Mouse (Mus musculus) gastrocnemius, postnatal 25 days (tissue): ENCODE results near the gene Soga1. TPM values are rescaled to one million over a fixed set of nuclear protein-coding genes. Genes with fewer than 3 reads are reported as not detected.

Source experiments
- DNase-seq: peaks from one replicate; pipeline ENCODE4 v3.0.0; 2022
- long read RNA-seq, 2 experiments: library from polyadenylated mRNA; stranded (forward); transcript quantifications; one replicate each; pipeline ENCODE4 v2.0.0; 2021
- total RNA-seq, 2 experiments: library from RNA; stranded (reverse); gene quantifications; 1 replicate in 1 of 2; 2 replicates in 1 of 2; pipeline ENCODE4 v1.2.3; 2021

Soga1 gene
- total RNA-seq: 1 to 10 TPM; 4.5 to 5.0 TPM
- long read RNA-seq, experiment 1: 0 reads
- long read RNA-seq, experiment 2, partial matches to known transcripts: 1 of 1 reads
- long read RNA-seq, experiment 2, other reads (novel, unspliced or antisense): 0 of 1 reads

DNA sequence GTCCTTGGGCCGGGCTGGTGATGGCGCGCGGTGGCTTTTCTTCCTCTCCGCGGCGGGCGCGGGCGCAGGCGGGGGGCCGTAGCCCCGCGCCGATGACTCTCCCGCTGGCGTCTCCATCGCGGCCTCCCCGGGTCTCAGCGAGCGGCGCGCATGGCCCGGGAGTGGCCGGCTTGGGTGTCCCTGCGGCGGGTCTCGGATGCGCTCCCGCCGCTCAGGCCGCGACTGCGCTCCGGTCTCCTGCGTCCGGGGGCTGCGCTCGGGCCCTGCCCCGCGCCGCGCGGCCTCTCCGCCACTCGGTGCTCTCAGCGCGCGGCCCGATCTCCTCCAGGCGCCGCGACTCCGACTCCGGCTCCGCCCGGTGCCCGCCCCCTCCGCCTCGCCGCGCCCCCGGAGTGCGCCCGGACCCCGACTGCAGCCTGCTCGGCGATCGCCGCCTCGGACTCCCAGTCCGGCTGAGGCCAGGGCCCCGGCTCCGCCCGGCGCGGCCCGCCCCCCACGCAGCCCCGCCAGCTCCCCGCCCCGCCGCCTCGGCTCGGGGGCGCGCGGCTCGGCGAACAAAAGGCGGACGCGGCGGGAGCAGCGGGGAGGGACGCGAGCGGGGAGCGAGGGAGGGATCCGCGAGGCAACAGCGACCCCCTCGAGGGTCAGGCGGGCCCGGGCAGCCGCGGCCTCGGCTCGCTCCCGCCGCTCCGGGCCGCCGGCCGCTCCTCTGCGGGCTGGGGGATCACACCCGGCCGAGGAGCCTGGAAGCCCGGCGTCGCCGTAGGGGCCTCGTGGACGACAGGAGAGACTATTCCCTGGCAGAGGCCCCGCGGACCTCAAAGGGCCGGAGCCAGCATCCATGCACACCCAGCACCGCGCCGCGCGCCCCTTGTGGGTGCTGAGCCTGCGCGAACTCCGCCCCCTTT is at the start of gene Soga1:
Gene Soga1 (minus strand): TSS at position 462 of the 908 bp plus-strand sequence.
- peak; percentile 91 for DNase-seq

DNA sequence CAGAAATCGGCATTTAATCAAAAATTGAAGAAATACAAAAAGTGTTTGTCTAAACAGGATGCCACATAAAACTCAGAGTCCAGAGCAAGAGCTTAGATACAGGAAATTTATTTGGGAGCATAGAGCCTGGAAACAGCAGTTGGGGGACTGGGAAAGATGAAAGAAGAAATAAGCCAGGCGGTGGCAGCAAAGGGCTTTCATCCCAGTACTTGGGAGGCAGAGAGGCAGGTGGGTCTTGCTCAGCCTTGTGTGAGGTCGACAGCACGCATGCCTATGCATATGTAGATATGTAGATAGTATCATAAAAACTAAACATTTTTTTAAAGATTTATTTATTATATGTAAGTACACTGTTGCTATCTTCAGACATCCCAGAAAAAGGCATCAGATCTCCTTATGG is 49.0 kb upstream of the Soga1 start:
- DNase-seq: no peak

DNA sequence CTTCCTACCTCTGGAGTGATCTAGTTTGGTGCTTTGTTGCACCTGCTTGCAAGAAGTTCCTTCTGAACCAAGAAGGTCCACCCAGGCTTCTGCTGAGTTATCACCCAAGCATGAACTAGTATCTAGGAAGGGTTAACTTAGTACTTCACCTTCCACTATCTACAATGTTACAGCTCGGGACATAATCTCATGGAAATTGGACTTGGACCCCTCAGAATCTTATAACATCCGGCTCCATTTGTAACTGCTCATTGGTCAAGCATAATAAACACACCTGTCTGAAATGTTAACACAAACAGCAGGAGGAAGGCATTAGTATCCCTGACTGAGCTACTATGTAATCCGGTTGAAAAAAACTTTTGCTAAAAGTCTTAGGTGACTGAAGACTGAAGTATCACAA is 48.3 kb upstream of the Soga1 start:
- DNase-seq: no peak

DNA sequence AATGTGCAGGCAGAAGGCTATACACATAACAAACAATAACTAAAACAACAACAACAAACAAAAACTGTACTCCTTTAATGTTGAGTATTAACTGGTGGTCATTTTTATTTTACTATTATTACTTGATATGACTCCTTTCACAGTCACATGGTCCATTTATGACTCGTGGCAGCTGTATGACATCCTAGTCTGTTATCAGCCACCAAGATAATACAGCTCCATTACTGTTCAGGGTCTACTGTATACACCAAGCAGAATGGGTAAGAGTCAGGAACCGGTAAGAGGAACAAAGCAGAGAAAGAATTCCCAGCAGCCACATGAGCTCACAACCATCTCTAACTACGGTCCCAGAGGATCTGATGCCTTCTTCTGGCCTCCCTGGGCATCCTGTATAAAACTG is 46.2 kb upstream of the Soga1 start:
- no peak for DNase-seq

DNA sequence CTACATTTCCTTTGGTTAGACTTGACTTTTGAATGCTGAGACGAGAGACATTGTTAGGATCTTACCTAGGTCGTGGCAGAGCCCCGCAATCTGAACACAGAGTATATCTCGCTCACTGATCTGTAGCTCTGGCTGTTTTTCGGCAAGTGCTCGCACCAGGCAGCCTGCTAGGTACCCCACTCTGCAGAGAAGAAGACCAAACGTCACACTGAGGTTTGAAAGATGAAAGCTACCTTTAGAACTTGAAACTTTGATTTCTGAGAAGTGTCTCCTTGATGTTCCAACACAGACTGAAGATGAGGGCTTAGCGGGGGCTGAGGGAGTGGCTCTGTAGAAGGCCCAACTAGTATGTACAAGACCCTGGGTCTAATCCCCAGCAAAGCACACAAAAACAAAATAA is 42.7 kb upstream of the Soga1 start:
- no peak for DNase-seq

DNA sequence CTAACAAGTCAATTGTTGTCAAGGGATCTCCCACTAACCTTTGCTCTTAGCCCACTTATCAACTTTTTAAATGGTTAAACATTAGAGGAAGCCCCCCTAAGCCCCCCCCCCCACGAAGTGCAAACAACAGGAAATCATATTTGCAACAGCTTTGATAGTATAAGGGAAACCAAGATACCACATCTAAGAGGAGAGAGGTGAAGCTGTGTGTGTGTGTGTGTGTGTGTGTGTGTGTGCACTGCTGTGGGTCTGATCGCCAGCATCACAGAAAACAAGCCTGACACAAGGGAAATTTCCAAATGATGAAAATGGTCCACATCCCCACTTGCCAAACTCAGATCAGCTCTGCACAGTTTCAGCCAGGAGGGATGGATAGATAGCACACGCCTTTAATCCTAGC is 40.0 kb upstream of the Soga1 start:
- no peak for DNase-seq

DNA sequence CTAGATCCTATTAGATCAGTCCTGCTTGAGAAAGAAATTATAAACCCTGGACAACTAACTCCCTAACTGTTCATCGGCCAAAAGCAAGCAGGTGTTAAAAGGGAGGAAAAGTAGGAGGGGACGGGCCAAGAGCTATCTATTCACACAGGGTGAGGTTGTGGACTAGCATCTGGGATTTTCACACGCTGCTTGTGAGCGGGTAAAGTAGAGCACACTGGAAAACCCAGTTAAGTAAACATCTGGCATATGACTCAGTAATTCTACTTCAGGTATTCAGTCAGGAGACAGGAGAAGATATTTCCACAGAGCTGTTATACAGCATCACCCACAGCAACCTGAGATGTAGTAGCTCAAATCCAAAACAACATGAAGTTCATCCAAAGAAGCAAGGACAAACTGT is 39.5 kb upstream of the Soga1 start:
- no peak for DNase-seq

DNA sequence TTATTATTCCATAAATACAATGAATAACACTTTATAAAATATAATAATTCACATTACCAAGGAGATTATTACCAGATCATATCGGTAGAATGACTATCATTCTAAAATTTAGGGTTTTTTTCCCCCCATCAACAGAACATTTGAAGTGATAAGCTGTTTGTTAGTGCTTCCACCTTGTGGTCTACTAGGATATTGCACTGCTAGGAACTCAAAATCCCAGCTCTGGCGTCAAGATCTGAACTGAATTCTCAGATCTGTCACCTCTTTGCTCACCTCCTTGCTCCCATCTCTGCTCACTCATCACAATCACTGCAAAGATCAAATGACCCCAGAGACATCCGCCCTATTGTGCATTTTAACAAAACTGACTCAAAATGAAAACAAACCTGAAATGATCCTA is 37.9 kb upstream of the Soga1 start:
- no peak for DNase-seq

DNA sequence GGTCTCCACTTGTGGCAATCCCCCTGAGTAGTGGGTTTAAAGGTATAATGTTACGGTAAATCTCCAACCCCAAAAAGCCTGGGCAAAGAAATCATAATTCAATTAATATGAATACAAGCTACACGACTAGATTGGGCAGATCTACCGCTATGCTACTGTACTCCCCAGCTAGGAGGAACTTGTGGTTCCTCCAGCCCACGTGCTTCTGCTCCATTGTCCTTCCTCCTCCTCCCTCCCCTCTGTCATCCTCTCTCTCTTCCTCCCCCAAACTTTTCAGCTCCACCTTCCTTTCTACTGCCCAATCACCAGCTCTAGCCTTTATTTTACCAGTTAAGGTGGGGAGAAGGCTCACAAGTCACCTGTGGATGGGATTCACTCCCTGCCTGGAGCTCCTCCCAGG is 29.2 kb upstream of the Soga1 start:
- DNase-seq: no peak

DNA sequence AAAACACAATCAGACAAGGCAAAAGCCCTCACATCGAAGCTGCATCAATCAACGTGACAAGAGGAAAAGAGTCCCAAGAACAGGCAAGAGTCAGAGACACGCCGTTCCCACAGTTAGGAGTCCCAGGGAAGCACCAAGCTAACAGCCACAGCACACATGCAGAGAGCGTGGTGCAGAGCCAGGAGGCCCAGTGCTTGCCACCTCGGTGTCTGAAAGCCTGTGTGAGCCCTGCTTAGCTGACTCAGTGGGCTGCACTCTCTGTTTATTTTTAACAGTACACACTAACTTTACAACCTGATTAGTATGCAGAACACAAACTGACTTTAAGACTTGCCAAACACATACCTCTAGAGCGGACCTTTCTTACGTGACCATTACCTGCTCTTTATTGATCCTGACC is 25.4 kb upstream of the Soga1 start:
- no peak for DNase-seq

DNA sequence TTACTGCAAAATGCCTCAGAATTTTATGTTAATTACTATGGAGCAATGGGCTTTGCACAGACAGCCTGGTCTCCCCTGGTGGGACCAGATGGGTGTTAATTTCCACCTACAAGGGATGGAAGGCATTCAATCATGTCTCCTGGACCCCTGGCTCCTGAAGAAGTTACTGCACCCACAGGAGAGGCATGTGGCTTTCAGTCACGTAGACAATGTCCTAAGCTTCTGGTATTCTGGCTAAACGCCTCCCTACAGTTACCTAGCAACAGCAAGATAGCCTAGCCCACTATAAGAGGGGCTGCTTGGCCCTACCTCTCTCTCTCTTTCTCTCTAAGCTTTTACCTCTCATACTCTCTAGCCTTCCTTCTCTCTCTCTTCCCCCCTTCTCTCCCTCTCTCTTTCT is 23.2 kb upstream of the Soga1 start:
- DNase-seq: no peak

DNA sequence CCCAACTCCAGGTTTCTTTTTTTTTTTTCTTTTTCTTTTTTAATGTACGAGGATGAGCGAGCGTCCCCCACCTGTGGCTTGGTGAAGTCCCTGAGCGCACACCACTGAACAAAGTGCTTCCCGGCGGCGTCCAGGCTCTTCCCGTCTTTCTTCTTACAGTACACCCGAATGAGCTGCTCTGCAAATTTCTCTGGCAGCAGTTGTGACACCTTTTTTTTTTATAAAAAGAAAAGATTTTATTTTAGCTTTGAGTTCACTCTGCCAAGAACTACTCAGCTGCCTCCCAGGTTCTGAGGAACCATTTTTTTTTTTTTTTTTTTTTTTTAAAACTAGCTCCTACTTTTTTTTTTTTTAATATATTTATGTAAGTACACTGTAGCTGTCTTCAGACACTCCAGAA is 22.6 kb upstream of the Soga1 start:
- no peak for DNase-seq

DNA sequence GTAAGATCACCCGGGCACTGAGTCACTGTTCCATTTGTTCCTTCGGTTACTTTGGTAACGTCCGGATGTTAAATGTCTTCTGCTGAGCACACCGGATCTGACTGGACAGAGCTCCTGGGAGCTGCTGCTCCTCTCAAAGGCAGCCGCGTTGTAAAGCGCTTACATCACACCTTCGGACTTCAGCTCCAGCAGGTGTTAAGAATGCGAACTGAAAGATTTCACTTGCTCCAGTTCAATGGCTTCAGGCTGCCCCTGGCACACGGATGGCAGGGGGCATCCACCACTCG is 21.2 kb upstream of the Soga1 start:
- no peak for DNase-seq

DNA sequence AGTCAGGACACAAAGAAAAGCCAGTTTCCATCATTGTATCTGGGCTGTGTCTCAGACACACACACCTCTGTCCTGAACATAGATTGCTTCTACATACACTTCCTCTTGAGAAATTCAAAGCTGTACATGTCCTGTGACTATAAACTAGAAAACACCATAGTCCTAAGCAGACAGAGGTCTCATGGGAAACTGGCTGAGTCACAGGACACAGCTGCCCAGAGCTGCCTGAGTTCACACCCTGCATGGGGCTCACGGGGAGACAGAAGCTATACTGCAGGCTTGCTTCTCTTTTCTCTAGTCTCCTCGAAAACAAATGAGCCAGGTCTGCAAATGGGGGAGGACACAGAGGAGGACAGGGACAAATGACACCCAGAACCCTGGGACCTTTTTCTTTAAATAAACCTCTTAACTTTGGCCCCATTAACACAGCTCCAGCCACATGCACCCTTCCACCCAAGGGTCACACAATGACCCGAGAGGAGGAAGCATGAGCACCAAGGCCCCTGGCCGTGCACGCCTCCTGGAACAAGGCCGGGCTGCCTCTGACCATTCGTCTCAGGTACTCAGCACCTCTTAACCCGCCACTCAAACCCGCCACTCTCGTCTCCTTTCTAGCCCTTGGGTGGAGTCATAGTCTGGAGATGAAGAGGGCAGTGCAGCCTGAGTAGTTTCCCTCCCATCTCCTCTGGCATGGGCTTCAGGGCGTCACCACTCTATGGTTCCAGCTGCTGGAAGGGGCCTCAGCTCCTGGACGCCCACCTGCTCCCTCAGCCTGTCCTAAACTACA is 20.7 kb upstream of the Soga1 start:
- DNase-seq: no peak

DNA sequence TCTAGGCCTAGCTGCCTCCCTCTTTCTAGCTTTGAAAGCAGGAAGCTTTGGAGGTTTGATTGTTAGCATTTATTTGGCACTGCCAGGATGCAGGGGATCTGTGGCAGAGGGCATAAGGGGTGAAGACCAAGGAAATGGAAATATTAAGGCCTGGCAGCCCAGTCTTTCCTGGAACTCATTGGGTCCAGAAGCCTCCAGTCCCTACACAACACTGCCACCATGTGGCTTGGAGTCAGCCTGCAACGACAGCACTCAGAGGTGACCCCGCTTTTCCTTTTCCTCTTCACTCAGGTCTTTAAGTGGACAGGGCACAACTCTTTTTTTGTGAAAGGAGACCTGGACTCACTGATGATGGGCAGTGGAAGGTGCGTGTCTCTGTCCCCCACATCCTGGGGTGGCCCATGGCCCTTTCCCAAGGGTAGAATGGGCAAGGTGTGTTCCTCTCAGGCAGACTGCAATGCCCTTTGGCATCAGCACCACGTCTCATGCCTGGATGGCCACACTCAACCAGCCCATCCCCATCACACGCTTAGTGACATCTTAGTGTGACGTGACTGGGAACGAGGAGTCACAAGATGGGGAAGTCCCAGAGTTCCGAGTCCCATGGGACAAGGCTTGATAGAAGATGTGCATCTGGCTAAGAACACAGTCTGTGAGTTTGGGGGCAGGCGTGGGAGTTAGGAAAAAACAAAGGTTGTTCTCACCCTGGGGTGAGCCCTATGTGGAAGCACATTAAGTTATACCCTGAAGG is 16.1 kb upstream of the Soga1 start:
- DNase-seq: peak; percentile 43

DNA sequence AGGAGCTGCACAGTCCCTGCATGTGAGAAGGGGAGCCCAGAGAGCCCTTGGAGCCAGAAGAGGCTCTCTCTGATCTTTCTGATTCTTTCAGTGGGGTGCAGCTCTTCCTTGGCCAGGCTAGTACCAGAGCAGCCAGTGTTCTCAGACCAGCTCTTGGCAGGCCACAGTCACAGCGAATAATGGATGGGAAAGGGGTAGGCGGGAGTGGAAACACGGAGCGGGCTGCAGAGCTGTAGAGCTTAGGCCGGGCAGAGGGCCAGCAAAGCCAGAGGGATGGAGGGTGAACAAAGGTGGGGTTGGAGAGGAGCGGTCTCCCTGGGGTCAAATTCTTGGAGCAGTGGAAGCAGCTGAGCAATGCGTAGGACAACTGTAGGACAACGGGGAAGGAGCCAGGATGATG is 13.0 kb upstream of the Soga1 start:
- DNase-seq: peak; percentile 46

DNA sequence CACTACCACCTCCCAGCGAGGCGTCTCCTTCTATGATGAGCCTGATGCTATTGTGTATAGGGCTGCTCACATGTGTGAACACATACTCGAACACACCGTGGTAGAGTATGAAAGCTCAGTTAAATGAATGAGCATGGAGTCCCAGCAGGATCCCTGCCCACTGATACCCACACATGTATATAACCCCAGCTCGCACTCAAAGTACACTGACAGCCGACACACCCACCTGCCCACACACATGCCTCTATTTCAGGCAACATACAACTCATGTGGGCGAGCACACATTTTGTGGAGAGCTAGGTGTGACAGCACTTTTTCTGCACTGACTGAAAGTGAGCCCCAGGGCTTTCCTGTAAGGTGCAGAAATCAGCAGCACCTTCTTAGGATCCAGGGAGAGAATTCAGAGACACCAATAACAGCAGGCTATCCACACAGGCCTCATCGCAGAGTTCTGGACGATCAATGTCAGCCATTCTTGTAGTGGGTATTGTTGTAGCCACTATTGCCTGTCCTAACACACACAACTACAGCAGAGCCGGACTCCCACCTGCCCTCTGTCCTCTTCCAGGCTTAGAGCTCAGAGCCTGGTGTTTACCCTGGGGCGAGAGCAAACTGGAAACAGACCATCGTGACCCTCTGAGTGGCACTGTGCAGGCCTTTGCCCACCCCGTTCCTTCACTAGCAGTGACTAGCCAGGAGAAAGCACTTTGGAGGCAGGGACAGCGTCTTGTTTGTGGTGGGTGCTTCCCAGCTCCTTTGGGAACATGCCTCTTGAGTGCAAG is 8.7 kb upstream of the Soga1 start:
- no peak for DNase-seq

DNA sequence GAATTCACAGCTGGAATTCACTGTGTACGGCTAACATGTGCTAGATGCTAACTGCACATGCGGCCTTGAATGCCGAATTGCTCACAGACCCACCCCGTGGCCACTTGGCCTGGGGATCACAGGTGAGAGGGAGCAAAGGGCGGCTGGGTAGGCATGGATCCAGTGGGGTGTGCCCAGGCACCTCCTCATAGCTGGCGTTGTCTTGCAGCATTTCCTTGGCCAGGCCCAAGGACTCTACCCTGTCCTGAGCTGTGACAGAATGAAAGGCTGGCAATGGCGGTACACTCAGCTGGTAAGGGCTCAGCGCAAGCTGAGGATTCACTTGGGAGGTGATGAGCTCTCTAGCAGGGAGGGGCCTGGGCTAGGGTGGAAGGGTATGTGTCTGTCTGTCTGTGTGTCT is 7.7 kb upstream of the Soga1 start, which contains the start of gene Tldc2:
Gene Tldc2 (plus strand): TSS at position 260 of the 400 bp plus-strand sequence.
- DNase-seq: no peak

DNA sequence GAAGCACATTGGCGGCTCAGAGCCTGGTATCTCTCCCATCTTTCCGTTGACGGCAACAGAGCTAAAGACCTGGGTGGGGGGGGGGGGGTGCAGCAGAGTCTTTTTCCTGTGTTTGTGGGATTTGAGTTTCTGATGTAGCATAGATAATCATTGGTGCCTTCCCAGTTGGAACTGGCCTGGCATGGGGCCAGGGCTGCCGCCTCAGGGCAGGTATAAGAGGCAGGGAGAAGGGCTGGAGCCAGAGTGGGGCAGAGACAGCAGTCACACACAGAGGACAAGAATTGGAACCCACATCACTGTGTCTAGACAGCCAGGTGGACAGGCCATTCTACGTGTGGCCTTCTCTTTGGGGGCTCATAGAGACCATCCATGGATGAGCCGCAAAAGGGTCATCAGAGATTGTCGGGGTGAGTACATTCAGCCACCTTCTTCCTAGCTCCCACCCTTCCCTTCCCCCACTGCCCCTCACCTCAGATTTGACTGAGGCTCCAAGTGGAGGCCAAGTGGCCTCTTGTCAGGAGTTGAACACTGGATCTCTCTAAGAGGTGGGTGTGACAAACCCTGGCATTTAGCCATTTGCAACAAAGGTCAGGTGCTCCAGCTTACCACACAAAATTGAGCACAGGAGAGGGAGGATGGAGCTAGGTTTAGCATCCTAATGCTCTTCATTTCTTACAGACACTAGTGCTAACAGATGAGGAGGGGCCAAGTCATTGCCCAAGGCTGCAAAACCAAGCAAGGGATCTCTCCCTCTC is 6.0 kb upstream of the Soga1 start:
- no peak for DNase-seq

DNA sequence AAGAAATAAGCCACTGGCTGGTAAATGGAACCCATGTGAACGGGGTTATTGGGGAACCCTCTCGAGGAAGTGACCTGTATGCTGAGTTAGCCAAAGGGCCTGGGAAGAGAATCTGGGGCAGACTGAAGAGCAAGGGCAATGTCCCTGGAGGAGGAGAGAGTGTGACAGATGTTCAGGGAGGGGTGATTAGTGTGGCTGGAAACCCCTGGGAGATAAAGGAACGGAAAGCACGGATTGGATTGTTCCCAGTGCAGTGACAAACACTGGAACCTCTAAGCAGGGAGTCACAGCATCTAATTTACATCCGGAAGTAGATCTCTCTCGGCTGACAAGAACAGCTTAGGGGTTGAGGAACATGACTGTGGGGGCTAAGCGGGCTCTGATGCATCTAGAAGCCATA is 2.9 kb upstream of the Soga1 start:
- no peak for DNase-seq

DNA sequence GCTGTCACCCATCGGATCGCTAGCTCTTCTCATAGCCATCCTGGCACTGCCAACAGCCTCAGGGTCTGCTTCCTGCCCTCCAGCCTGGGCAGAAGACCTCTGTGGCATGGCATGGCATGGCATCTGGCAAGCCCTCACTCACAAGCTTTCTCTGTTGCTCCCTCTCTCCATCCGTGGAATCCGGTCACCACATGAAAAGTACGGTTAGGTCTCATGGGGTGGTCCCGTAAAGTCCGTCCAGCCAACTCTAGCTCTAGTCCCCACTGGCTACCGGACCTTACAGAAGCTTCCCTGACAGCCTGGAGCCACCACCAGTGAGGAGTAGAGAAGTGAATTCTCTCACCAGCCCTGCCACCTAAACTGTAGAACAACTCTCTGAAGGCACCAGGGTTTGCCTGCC is 2.3 kb upstream of the Soga1 start:
- DNase-seq: no peak
